Mouse (Mus musculus) testis, postnatal 14 days (tissue): ENCODE data around the gene Stam.

Experiments
- DNase-seq: peaks from one replicate; pipeline ENCODE4 v3.0.0; 2021; ENCODE audit warnings: low spot score

The Stam gene

DNA sequence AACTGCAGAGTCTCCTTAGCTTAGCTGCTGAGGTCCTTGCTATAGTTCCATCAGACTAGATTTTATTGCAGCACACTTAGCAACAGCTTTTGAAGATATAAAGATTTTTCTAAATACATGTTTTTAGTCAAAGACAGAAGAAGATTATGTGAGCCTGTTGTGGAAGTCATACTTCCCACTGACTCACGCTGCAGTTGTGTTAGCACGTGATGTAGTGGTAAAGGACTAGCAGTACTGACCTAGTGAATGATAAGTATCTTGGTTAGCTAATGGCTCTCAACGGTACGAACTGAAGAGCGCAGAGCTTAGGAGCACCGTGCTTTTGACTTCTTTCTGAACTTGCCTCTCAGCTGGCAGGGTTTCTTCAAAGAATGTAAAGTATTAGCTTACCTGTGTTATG, 52.5 kb downstream of the Stam start:
- DNase-seq: no peak

DNA sequence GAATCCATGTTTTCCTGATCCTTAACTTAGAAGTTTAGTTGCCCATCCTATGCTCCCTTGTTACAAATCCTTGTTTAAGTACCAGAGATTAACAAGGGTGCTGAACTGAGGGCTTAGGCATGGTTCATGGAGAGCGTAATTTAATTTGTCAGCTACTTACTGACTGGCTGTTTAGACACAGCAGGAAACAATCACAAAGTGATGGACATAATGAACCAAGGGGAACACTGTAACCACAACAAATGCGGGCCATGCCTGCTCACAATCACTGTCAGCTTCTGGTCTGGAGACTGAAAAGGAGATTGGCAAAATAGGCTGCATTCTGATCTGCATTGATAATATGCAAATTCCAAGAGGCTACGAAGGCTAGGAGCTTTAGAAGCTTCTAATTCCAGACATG, 53.7 kb downstream of the Stam start:
- no peak for DNase-seq

DNA sequence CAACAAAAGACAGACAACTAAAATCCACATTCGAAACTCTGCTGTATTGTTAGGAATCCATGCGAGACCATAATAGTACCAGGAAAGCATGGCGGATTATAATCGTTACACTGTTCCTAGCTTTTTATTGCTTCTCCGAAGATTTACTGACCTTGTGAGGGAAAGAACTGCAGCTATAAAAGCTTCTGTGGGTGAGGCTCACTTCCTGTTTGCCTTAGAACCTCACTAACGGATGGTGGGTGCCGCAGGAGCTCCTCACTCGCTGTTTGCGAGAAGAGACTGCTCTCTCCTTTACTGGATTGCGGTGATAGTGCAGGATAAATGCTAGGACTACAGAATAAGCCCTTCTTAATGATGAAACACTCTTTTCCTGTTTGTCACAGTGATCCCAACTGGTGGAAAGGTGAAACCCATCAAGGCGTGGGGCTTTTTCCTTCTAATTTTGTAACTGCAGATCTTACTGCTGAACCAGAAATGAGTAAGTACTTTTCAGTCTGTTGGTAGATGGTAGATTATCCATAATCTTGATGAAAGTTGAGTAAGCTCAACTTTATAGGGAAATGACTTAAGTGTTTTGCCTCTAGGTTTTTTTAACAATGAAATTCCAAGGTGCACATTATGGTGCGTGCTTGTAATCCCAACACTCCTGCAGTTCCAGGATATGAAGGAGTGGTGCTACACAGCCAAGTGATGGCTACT, 56.9 kb downstream of the Stam start:
- DNase-seq: no peak

DNA sequence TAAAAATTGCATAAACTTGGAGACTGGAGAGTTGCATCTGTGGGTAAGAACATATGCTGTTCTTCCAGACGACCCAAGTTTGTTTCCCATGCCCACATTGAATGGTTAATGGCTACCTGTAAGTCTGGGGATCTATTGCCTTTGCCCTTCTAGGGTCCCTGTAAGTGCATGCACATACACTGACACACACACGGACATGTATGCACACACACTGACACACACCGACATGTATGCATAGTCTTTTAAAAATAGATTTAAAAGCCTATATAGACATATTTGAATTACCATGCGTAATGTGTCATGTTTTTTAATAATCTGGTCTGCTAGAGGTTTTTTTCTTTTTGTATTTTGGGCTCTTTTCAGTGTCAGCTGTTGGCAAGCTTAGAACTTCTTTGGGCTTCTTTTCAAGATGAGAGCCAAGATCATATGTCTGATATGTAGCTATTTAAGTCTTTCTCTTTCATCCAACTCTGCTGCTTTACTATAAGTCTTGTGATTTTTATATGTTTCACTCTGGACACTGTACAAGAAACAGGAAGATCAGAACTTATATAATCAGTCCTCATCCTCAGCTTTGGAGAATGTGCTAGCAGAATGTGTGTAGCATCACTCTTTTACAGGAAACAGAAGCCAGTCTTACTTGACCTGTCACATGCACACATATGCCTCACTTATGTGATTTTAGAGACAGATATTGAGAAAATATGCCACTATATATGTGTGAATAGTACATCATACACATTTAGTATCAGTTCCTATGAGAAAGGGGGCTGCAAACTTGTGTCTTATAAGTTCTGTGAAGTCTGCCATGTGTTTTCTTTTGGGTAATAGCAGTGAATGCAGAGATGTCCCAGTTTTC, 58.8 kb downstream of the Stam start:
- DNase-seq: no peak

DNA sequence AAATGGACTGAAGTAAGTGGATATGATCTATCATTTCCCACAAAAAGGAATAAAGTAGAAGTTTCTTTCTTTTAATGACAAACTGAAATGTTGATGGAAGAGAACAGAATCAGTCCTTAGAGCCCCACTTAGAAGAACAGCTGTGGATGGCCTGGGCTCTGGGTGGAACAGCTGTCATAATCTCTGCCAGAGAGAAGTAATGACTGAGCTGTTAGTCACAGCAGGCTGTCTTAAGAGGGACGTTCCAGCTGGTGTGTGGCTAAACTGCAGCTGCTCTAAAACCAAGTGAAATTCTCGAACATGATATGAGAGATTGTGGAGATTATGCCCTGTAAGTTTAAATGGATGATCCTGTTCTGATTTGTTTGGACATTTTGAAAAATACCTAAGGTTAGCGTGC, 63.0 kb downstream of the Stam start:
- DNase-seq: no peak

DNA sequence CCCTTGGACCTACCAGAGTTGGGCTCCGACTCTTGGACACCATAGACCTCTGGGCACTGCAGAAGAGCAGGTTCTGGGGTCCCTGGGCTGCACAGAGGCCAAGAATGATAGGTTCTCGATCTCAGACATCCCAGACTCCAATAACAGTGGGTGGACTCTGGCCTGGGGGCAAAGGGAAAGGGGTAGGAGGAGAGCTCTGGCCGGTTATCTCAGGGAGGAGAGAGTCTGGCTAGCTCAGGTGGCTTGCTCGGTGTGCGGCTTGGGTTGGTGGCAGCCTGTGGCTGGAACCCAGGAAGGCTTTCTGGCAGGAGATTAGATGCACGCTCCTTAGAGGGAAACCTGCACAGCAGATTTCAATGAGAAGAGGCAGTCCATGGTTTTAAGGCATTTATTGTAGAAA, 65.7 kb downstream of the Stam start:
- no peak for DNase-seq

DNA sequence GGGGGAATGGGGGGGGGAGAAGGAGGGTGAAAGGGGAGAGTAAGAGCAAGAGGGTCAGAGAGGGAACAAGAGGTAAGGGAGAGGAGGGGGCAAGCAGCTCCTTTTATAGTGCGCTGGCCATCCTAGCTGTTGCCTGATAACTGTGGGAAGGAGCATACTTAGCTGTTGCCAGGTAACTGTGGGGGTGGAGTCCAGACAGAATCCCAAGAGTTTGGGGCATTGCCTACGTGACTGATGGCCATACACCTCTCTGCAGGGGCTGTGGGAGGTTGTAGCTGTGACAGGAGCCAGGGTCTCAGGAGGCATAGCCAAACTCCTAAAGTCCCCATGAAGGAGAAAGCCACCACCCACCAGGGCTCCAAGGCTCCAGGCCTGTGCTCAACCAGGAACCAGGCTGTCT, 66.1 kb downstream of the Stam start:
- DNase-seq: no peak

DNA sequence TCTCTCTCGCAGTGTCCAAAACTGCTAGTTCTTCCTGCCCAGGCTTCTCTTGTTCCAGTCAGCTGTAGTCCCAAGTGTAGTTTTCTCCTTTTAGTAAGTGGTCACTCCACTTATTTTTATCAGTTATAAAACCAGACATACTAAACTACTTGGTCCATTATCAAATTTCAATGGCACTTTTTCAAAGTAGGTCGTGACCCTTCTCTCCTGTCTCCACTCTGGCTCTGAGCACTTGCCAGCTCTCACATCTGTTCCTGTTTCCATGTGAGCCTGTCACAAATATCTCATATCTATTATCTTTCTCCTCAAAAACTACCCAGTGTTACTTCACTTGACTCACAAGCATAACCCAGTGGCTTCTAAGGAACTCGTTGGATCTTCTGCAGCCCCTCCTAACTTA, 71.4 kb downstream of the Stam start:
- no peak for DNase-seq

DNA sequence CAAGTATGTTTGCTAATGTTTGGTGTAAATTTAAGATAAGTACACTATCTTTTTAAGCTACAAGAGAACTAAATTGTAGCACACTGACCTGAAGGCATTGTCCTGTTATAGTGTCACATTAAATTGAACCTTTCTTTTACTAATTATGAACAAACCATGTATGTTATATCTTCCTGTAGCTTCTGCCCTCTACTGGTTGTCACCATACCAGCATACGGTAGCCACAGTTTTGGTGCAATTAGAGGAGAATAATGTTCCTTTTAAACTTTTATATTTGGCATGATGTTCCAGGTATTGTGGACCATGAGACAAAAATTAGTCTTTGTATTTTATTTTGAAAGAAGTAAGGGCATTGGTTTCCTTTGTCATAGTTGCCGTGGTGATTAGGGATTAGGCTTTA, 73.0 kb downstream of the Stam start:
- DNase-seq: no peak

DNA sequence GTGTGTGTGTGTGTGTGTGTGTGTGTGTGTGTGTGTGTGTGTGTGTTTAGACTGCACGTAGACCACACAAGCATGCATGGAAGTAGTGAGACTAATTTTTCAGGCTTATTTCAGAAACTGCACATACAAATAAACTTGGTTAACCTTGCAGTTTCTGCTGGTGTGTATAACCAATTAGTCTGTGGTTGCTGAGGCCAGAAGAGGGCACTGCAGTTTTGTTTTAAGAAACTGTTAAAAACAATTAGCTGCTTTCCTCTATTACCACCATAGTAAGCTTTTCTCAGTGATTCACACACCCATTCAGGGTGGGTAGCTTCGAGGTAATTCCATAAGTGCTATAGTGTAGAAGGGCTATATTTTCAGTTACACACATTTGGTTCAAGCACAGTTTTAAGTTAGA, 76.9 kb downstream of the Stam start:
- no peak for DNase-seq

DNA sequence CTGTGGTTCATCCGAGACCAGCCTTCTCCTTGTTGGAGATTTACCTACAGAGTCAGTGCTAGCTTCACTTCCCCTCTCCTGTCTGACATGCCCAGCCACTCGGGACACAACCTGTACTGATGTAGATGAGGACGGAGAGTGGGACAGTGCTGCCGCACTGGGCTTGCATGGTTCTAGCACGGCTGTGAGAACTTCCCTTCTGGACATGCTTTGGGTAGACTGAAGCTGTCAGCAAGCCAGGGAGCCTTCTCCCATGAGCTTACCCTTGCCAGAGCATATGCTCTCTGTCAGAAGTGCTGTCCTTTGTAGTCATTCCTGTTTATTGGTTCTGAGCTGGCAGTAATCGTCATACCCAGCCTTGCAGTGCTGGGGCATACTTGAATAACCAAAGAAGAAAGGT, 78.0 kb downstream of the Stam start:
- DNase-seq: no peak

DNA sequence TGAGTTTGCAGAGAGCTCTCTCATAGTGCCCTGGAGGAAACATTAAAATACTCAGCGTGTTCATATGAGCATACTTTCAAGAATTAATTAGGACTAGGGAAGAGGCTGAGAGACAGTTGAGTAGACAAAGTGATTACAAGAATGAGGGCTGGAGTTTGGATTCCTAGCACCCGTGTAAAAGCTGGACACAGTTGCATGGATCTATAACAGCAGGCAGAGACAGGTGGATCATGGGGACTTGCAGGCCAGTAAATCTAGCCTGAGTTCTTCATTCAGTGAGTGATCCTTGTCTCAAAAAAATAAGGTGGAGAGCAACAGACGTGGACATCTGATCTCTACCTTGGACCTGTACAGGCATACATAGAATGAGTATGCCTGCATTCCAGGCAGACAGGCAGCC, 85.1 kb downstream of the Stam start:
- DNase-seq: no peak

DNA sequence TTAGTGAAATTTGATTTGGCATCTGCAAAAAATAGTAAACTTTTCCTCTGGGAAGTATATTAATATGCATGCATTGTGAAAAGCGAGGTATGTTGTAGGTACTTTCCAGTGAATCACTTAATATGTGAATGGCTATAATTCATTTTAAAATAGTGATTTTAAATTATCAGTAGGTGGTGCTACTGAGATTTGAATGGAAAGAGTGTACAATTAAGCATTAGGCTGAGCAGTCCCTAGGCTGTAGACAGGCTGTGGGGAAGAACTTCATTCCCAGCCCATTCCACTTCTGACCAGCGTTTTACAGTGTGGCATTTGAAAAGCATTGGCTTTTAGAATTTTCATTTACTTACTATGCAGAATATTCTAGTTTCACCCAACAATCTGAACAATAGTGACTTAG, 85.9 kb downstream of the Stam start:
- no peak for DNase-seq

DNA sequence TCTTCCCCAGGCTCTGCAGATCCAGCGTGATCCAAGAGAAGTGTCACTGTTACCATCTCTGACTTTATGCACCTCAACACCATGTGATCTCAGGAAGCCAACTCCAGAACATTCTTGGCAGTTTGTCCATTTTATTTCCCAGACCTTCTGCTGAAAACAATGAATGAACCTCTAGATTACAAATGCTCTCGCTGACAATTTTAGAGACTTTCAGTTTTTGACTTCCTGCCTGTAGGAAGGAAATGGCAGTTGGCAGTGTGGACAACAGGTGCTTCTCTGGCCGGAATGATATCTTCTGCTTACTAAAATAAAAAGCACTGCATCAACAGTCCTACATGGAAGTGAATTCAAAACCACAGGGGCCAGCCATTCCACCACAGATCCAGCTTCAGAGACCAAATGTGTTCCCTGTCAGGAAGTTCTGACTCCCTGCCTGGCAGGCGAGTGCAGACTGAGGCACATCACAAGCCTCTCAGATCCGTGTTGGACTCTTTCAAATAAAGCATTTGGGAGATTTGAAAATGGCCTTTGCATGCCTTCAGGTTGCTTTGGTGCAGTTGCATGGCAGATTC, 90.6 kb downstream of the Stam start:
- DNase-seq: no peak

DNA sequence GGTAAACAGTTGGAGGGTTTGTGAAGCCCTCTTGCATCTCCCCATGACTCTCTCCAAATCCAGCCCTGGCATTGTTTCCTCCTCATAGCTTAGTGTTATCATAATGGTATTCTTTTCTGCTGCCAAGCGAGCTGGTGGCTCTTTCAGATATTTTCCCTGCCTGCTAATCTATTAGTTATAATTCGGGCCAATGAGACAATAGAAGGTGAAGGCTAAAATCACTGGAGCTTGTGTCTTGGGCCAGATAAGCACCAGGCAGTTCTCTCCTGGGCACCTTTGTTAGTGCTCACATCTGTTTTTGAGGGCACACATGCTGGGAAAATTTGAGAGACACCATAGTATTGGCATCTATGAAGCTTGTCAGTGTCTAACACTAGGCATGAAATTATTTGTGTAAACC, 91.2 kb downstream of the Stam start:
- DNase-seq: no peak

DNA sequence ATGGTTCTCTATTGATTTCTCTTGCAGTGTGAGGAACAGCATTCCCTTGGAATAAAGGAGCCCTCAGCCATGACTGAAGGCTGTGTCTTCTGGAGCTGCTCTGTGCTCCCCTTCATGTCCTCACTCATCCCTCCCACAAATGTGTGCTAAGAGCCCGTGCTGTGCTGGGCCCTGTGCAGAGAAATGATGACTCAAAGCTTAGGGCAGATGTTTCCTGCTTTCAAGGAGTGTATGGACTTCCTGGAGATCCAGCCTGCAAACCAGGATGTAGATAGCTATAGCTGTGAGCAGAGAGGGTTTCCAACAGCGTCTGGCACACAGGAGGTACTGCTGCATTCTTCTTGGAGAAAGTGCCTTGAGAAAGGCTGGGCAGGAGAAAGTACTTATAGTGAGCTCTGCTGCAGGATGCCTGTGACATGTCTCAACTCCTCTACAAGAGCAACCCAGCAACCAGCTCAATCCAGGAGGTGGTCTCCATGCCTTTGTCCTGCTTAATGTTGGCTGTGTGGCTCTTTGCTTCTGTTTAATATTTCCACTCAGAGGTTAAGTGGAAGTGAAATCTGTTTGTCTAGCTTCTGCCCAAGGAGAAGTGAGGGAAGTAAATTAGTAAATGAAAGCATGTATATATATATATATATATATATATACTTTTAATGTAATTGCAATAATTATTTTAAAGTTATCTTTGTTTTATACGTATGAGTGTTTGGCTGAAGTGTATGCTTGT, 91.9 kb downstream of the Stam start:
- no peak for DNase-seq

DNA sequence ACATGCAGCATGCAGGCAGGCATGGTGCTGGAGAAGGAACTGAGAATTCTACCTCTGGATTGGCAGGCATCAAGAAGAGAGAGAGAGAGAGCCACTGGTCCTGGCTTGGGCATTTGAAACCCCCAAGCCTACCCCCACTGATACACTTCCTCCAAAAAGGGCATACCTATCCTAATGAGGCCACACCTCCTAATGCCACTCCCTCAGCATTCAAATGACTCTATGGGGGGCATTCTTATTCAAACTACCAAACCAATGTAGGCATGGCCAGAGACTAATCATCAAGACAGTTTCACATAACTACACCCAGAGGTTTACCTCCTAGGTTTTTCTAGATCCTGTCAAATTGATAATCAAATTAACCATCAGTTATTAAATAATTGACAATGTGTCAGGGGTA, 93.8 kb downstream of the Stam start:
- DNase-seq: no peak

DNA sequence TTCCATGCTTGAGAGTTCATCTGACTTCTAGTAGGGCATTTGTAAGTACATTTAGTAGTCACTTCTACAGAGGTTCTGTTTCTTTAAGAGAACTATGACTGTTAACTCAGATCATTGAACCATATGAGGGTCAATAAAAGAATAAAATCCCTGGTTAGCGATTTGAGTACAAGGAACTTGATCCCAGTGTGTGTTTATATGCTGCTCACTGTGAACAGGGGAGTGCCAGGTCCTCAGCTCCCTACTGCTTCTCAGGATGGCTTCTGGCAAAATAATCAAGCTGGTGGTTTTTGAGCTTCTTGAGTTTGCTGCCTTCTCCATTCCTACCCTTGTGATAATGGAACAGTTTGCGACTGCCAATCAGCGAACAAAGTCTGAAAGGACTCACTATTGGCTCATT, 100.4 kb downstream of the Stam start, which contains the start of gene Tmem236:
Tmem236 (plus strand) TSS at position 190 of the 400 bp plus-strand sequence.
- no peak for DNase-seq

DNA sequence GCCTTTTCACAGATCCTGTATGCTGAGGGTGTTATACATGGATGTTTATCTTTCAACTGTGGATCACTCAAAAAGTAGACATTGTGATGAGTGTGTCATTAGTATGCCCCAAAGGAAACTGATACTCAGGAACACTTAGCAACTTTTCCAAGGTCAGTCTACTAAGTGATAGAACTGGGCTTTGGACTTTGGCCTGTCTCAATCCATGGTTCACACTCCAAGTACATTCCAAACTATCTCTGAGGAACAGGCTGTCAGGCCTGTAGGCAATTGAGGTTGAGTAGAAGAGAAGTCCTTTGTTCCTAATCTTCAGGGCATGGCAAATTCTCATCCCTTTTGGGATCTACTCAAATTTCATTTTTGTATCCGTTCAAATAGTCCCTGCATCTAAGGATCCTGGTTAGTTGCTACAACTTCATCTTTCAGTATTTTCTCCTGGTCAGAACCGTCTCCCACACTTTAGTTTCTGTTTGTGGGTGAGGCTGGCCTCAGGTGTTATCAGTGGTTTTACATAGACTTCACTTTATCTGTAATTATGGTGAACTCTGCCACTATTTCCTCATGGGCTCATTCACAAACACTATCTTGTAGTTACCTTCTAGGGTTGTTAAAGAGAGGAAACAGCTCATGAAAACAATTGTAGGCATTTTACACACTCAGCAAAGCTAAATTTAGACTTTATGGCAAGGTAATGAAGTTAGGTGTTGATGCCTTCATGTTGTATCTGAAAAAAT, 102.7 kb downstream of the Stam start:
- no peak for DNase-seq

DNA sequence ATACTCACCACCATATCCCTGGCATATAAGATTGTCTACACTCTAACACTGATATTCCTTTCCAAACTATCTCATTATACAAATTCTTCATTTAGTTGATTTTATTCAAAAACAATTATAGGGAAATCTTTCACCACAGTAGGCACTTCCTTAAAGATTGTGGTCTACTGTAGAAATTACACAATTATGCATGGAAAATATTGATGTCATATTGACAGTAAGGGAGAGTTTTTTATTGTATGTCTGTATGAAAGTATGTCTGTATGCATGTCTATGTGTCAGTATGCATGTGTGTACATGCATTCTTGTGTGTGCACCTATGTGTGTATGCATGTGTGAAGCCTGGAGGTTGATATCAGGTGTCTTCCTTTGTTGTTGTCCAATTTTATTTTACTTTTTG, 110.5 kb downstream of the Stam start:
- no peak for DNase-seq

DNA sequence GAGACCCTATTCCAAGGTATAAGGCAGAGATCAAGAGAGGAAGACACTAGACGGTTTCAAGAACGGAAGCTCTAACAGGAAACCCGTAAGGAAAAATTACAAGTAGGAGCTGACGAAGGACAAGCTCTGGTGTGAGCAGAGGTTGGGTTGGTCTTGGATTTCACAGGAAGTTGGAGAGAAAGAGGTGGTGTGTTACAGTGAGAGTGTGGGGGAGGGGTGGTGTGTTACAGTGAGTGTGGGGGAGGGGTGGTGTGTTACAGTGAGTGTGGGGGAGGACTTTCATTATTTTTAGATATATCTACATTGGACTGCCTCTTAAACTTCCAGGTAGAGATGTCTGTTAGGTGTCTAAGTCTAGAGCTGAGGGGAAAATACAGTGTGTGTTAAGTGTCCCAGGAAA, 116.8 kb downstream of the Stam start:
- no peak for DNase-seq

DNA sequence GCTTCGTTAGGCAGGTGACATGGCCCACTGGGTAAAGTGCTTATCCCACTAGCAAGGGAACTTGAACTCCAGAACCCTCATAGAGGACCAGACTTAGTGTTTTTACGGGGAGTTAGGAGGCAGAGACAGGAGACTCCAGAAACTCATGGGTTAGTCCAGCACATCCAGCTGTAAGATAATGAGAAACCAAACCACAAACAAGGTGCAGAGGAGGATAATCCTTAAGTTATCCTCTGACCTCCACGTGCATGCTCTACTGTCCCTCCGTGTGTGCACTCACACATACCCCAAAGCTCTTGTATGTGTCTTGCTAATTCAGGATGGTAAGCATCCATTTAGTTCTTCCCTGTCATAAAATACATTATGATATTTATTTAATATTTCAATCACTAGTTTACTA, 117.7 kb downstream of the Stam start:
- DNase-seq: no peak
